ENCODE assay signal across 8 mouse cellular contexts in genomic region chr17:84009194-84009593, GRCm38 (mm10).
DNase-seq lines count a peak whose midpoint lies in the region; ATAC-seq and TF ChIP-seq lines count a peak whose summit lies in the region.

No protein-coding gene starts in this region.

- WGBS in lung, embryonic 15.5 days = 71% methylated on average over 8 of the region's 8 CpGs
- 63% methylated on average over 8 of the region's 8 CpGs for WGBS in lung, postnatal 0 days

- H3K27me3 ChIP-seq in lung, embryonic 15.5 days = no peaks in the 10 kb centered on the region
- no peaks in the 10 kb centered on the region for H3K27me3 ChIP-seq in lung, postnatal 0 days (replicated peaks; ENCODE audit: insufficient read depth, low read length)

- ATAC-seq in lung, embryonic 15.5 days (ENCODE audit: borderline replicate concordance, extremely low read depth, low FRiP score, low TSS enrichment) = 0 out of 2 replicates have a peak, but pooled peaks have one; percentile 23
- ATAC-seq in lung, postnatal 0 days = no peak

- no peaks in the 10 kb centered on the region for H3K36me3 ChIP-seq in lung, embryonic 15.5 days
- H3K36me3 ChIP-seq in lung, postnatal 0 days (ENCODE audit: insufficient read depth, low read length) = no peaks in the 10 kb centered on the region

- H3K4me1 ChIP-seq in lung, embryonic 15.5 days = peaks cover 31% of the 10 kb centered on the region
- H3K4me1 ChIP-seq in lung, postnatal 0 days (ENCODE audit: insufficient read depth, low read depth, low read length) = no peaks in the 10 kb centered on the region

- no peak for DNase-seq in lung, postnatal 0 days (ENCODE audit: low spot score)
- DNase-seq in frontal cortex, postnatal 25 days (ENCODE audit: low spot score in 2 of 2) = peak; percentile 15 to 23
- peak; percentile 57 to 74 for DNase-seq in left cerebral cortex, postnatal 14 days (ENCODE audit: low spot score in 2 of 2)
- peak; percentile 33 for DNase-seq in right cerebral cortex, postnatal 14 days
- DNase-seq in spleen, postnatal 10 days (ENCODE audit: low spot score in 2 of 2) = no peak
- DNase-seq in kidney, adult 18-20 months = no peak
- no peak for DNase-seq in embryo, embryonic 9.5 days (ENCODE audit: extremely low spot score)

- no peak for TF ChIP-seq EP300 in lung, postnatal 0 days (IDR thresholded peaks at IDR 0.05)

- H3K4me3 ChIP-seq in lung, embryonic 15.5 days = no peak overlapping the region
- no peak overlapping the region for H3K4me3 ChIP-seq in lung, postnatal 0 days (ENCODE audit: low read depth, low read length)

- peak overlapping the region; percentile 75 for H3K27ac ChIP-seq in lung, embryonic 15.5 days
- H3K27ac ChIP-seq in lung, postnatal 0 days (ENCODE audit: low read length) = no peak overlapping the region

- no peak for TF ChIP-seq CTCF in lung, postnatal 0 days (IDR thresholded peaks at IDR 0.05)

- no peak overlapping the region for H3K9ac ChIP-seq in lung, embryonic 15.5 days
- H3K9ac ChIP-seq in lung, postnatal 0 days (replicated peaks; ENCODE audit: low read depth) = no peak overlapping the region

- intact Hi-C loops in left cerebral cortex, postnatal 14 days (cut with DNase I) = no loop called here

- H3K4me2 ChIP-seq in lung, embryonic 15.5 days = no peak overlapping the region
- H3K4me2 ChIP-seq in lung, postnatal 0 days (replicated peaks; ENCODE audit: low read depth, low read length) = no peak overlapping the region

- no peaks in the 10 kb centered on the region for H3K9me3 ChIP-seq in lung, embryonic 15.5 days
- H3K9me3 ChIP-seq in lung, postnatal 0 days (ENCODE audit: low read length) = no peaks in the 10 kb centered on the region

Comparison
In these comparisons a context has a peak if more than half of its experiments do, and no peak if none do; other contexts are left out.
1. DNase-seq: peak in frontal cortex, postnatal 25 days (2 of 2), left cerebral cortex, postnatal 14 days (2 of 2) and right cerebral cortex, postnatal 14 days (single experiment); none in lung, postnatal 0 days (single experiment), spleen, postnatal 10 days (0 of 2), kidney, adult 18-20 months (single experiment) and embryo, embryonic 9.5 days (single experiment).